Mouse (Mus musculus) testis, adult 2 months (tissue): ENCODE results near the gene Tespa1. TPM values are rescaled to one million over a fixed set of nuclear protein-coding genes. Genes with fewer than 3 reads are reported as not detected.

Source experiments
- H3K27ac ChIP-seq: fragments of 200-500 bp; 2 replicates; pipeline ENCODE4 v1.5.1; 2012; ENCODE audit warnings: low read depth, low read length; ENCODE audit not compliant: control insufficient read depth, insufficient read depth
- H3K27me3 ChIP-seq: fragments of 200-500 bp; 2 replicates; pipeline ENCODE4 v1.6.1; 2012; ENCODE audit warnings: mild to moderate bottlenecking, low read length, moderate library complexity; ENCODE audit not compliant: control insufficient read depth, insufficient read depth
- H3K36me3 ChIP-seq: fragments of 200-500 bp; 2 replicates; pipeline ENCODE4 v1.6.1; 2012; ENCODE audit warnings: mild to moderate bottlenecking, low read length; ENCODE audit not compliant: control insufficient read depth, insufficient read depth
- H3K4me1 ChIP-seq: fragments of 200-500 bp; 2 replicates; pipeline ENCODE4 v1.6.1; 2012; ENCODE audit warnings: low read length; ENCODE audit not compliant: control insufficient read depth, insufficient read depth
- H3K4me3 ChIP-seq: fragments of 200-500 bp; 2 replicates; pipeline ENCODE4 v1.5.1; 2012; ENCODE audit warnings: low read depth, mild to moderate bottlenecking, low read length, moderate library complexity, mixed read lengths; ENCODE audit not compliant: control insufficient read depth
- CTCF ChIP-seq: fragments of 200-500 bp; IDR thresholded peaks from 2 replicates; pipeline ENCODE4 v1.5.1; 2012; ENCODE audit warnings: low read depth, mild to moderate bottlenecking, inconsistent platforms, low read length, moderate library complexity; ENCODE audit not compliant: control insufficient read depth, insufficient read depth, insufficient replicate concordance
- POLR2A ChIP-seq: fragments of 200-500 bp; IDR thresholded peaks from 2 replicates; pipeline ENCODE4 v1.6.1; 2012; ENCODE audit warnings: low read depth, mild to moderate bottlenecking, inconsistent platforms, low read length, moderate library complexity; ENCODE audit not compliant: control insufficient read depth
- polyA plus RNA-seq: library from polyadenylated mRNA; depleted of rRNA; stranded (reverse); fragments of >200 nt; gene quantifications from 2 replicates; pipeline ENCODE4 v1.2.3, GENCODE M21; 2012

The Tespa1 gene
- polyA plus RNA-seq, 1 experiment, result not detected

DNA sequence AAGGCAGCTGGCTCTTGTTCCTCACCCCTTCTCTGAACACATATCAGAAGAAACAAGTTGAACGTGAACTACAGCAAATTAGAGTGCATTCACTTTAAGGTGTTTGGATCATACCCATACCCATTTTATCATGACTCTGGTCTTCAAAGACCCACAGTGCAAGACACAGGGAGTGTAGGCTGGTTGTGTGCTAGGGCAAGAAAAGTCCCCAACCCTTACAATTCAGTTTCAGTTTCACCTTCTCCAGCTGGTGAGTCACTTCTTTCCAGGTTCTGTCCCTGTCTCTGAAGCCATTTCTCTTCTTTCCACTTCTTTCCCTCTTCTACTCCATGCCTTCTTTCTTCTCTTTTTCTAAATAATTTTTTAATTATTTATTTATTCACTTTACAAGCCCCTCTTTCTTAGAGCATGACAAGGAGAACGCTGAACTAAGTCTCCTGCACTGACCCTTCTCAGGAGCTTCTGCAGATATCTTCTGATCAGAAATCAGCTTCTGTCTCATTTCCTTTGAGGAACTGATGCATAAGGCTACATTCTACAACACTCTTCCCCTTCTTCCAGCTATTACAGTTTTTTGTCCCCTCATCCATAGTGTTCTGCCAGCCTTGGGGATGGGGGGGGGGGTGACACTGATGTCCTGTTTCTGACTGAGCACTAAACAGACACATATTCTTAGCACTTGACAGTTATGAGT, 11.0 kb upstream of the Tespa1 start:
- TF ChIP-seq CTCF (no peak), POLR2A (no peak)
- no peaks in the 10 kb centered on the region for H3K4me1 ChIP-seq
- no peak overlapping the region for H3K27ac ChIP-seq
- H3K27me3 ChIP-seq, result no peaks in the 10 kb centered on the region
- H3K4me3 ChIP-seq, result no peak overlapping the region
- H3K36me3 ChIP-seq, result no peaks in the 10 kb centered on the region

- Histone ChIP-seq H3K27ac (no peak overlapping the region), H3K4me3 (no peak overlapping the region), H3K36me3 (no peaks in the 10 kb centered on the region), H3K27me3 (no peaks in the 10 kb centered on the region), H3K4me1 (no peaks in the 10 kb centered on the region)
- TF ChIP-seq CTCF (no peak), POLR2A (no peak)
Observed at GRCm38 (mm10) chr10:130313531-130313930, 9.1 kb upstream of the Tespa1 start.

- Histone ChIP-seq H3K4me3 (no peak overlapping the region), H3K36me3 (no peaks in the 10 kb centered on the region), H3K27me3 (no peaks in the 10 kb centered on the region), H3K4me1 (no peaks in the 10 kb centered on the region), H3K27ac (no peak overlapping the region)
- TF ChIP-seq POLR2A (no peak), CTCF (no peak)
Observed at GRCm38 (mm10) chr10:130314110-130314829, 8.4 kb upstream of the Tespa1 start.

DNA sequence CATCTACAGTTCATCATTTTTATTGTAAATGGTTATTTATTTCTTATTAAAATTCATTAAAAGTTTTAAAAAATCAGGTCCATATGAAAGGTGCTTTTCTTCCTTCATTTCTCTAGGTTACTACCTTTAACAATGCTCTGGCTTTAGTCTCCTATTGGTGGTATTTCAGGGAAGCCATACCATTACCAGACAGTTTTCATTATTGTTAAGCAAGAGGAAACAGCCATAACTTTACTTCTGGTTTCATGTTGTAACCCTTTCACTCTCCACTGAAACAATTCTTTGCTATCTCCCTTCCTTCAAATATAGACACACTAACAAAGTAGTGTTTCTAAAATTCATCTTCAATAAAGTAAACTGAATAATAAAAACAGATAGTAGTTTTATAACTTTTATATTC, 6.8 kb upstream of the Tespa1 start:
- Histone ChIP-seq H3K27me3 (no peaks in the 10 kb centered on the region), H3K4me1 (no peaks in the 10 kb centered on the region), H3K4me3 (no peak overlapping the region), H3K36me3 (no peaks in the 10 kb centered on the region), H3K27ac (no peak overlapping the region)
- TF ChIP-seq CTCF (no peak), POLR2A (no peak)

GRCm38 (mm10) chr10:130318720-130319119, 4.0 kb upstream of the Tespa1 start:
- TF ChIP-seq CTCF (no peak), POLR2A (no peak)
- no peak overlapping the region for H3K4me3 ChIP-seq
- no peak overlapping the region for H3K27ac ChIP-seq
- H3K4me1 ChIP-seq, result no peaks in the 10 kb centered on the region
- no peaks in the 10 kb centered on the region for H3K36me3 ChIP-seq
- H3K27me3 ChIP-seq, result no peaks in the 10 kb centered on the region

DNA sequence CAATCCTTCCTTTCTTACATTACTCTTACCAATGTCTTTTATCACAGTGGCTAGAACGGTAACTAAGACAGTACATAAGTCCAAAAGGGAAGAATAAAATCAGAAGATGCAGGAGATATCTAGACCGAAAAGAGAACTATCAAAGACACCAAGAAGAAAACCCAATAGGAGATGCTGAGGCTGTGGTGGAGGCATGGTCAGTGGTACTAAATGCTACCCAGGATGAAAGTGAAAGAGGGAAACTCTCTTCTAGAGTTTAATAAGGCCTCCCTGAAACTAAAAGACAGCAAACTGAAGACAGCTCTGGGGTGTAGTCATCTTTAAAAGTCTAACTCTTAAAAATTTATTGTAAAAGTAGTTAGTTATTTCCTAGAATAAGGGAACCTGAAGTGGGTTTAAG, 2.0 kb upstream of the Tespa1 start:
- no peaks in the 10 kb centered on the region for H3K36me3 ChIP-seq
- H3K27me3 ChIP-seq, result no peaks in the 10 kb centered on the region
- no peaks in the 10 kb centered on the region for H3K4me1 ChIP-seq
- TF ChIP-seq CTCF (no peak), POLR2A (no peak)
- H3K27ac ChIP-seq, result no peak overlapping the region
- no peak overlapping the region for H3K4me3 ChIP-seq

- Histone ChIP-seq H3K27ac (no peak overlapping the region), H3K4me1 (no peaks in the 10 kb centered on the region), H3K4me3 (no peak overlapping the region), H3K27me3 (no peaks in the 10 kb centered on the region), H3K36me3 (no peaks in the 10 kb centered on the region)
- TF ChIP-seq POLR2A (no peak), CTCF (no peak)
Observed at GRCm38 (mm10) chr10:130322062-130322461, 608 bp upstream of the Tespa1 start.
